Mouse (Mus musculus) liver, embryonic 11.5 days (tissue): ENCODE measurements around the gene Cckbr. TPM values are rescaled to one million over a fixed set of nuclear protein-coding genes. Genes with fewer than 3 reads are reported as not detected.

ENCODE experiments used
- ATAC-seq: fragments of 200-750 bp; cut with Nextera tagmentation; replicated peaks from 2 replicates; pipeline ENCODE4 v1.8.0; 2017; ENCODE audit warnings: moderate number of reproducible peaks, mild to moderate bottlenecking, moderate TSS enrichment, moderate library complexity; ENCODE audit not compliant: low FRiP score
- DNase-seq: peaks from one replicate; pipeline ENCODE4 v3.0.0-alpha.2; 2017; ENCODE audit warnings: low spot score
- H3K27ac ChIP-seq: fragments of 300-500 bp; sonication (generic); 2 replicates; pipeline ENCODE4 v1.5.1; 2014; ENCODE audit warnings: mild to moderate bottlenecking, low read depth, low read length, control low read depth
- H3K27me3 ChIP-seq: fragments of 300-500 bp; sonication (generic); replicated peaks from 2 replicates; pipeline ENCODE4 v1.6.1; 2014; ENCODE audit warnings: low read length, mixed read lengths; ENCODE audit not compliant: control insufficient read depth, insufficient read depth
- H3K36me3 ChIP-seq: fragments of 300-500 bp; sonication (generic); 2 replicates; pipeline ENCODE4 v1.6.1; 2014; ENCODE audit warnings: mild to moderate bottlenecking, low read length, moderate library complexity, mixed read lengths; ENCODE audit not compliant: control insufficient read depth, insufficient read depth
- H3K4me1 ChIP-seq: fragments of 300-500 bp; sonication (generic); replicated peaks from 2 replicates; pipeline ENCODE4 v1.6.1; 2014; ENCODE audit warnings: low read length, mixed read lengths; ENCODE audit not compliant: control insufficient read depth, insufficient read depth
- H3K4me2 ChIP-seq: fragments of 300-500 bp; sonication (generic); 2 replicates; pipeline ENCODE4 v1.6.1; 2014; ENCODE audit warnings: mild to moderate bottlenecking, control low read depth, moderate library complexity
- H3K4me3 ChIP-seq: fragments of 300-500 bp; sonication (generic); 2 replicates; pipeline ENCODE4 v1.5.1; 2014; ENCODE audit warnings: low read depth, low read length, control low read depth
- H3K9ac ChIP-seq: fragments of 300-500 bp; sonication (generic); 2 replicates; pipeline ENCODE4 v1.6.1; 2014; ENCODE audit warnings: low read depth, low read length, control low read depth
- H3K9me3 ChIP-seq: fragments of 300-500 bp; sonication (generic); 2 replicates; pipeline ENCODE4 v1.6.1; 2016; ENCODE audit warnings: low read length, inconsistent platforms, mixed read lengths; ENCODE audit not compliant: control insufficient read depth
- WGBS: fragments of 180-500 bp; shearing (Covaris S2); extraction: QIAGEN DNeasy Blood & Tissue Kit; methylation state at CpG from one replicate; pipeline ENCODE4 v1.1.7; 2014; 5-methylcytosine and 5-hydroxymethylcytosine counted together
- polyA plus RNA-seq: library from polyadenylated mRNA; unstranded; fragments of >200 nt; fragmentation: Nextera tagmentation; extraction: Ambion mirVana; gene quantifications from 2 replicates; pipeline ENCODE4 v1.2.1, GENCODE M21; 2014

The Cckbr gene
- polyA plus RNA-seq, 1 experiment from 2014 or later: 0.05 TPM

DNA sequence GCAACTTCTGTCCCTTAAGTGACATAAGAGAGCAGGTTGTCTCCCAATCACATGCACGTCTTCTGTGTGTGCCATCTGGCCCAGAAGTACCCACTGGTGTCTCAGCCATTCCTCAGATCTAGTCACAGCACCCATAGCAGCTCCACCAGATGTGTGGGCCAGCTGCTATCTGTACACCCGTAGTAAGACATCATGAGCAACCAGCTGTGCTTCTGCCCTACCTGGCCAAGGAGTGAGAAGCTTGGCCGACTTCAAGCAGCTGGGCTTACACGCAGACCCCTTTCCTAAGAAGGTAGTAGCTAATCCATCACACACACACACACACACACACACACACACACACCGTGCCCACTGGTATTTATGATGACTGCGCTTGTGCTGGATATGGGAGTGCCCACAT, 53.7 kb downstream of the Cckbr start:
- whole genome bisulfite sequencing: 77% methylated on average over 6 of the region's 6 CpGs
- peaks cover 5% of the 10 kb centered on the region for H3K4me1 ChIP-seq
- H3K4me3 ChIP-seq: no peak overlapping the region
- no peak for ATAC-seq
- no peak overlapping the region for H3K27ac ChIP-seq
- H3K27me3 ChIP-seq: peaks cover 17% of the 10 kb centered on the region
- no peaks in the 10 kb centered on the region for H3K9me3 ChIP-seq
- no peak for DNase-seq
- H3K4me2 ChIP-seq: no peak overlapping the region
- no peaks in the 10 kb centered on the region for H3K36me3 ChIP-seq
- H3K9ac ChIP-seq: no peak overlapping the region

DNA sequence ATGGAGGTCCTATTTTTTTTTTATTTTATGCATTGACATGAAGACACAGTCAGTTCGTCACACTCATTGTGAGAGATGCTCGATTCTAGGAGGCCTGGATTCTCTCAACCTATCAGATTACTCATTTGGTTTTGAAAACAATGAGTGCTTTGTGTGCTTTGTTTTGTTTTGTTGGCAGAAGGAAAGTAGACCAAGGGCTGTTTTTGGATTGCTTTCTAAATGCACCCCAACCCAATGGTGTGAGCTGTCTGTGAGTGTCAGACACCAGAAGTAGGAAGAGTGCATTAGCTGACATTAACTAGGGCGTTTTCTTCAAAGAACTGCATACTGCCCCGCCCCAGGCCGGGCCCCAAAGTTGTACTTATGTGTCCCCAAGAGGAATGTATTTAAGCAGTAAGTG, 54.5 kb downstream of the Cckbr start:
- 76% methylated on average over 5 of the region's 5 CpGs for whole genome bisulfite sequencing
- Histone ChIP-seq H3K9ac (no peak overlapping the region), H3K4me2 (no peak overlapping the region), H3K9me3 (no peaks in the 10 kb centered on the region), H3K27me3 (peaks cover 17% of the 10 kb centered on the region), H3K4me3 (no peak overlapping the region), H3K4me1 (peaks cover 5% of the 10 kb centered on the region), H3K36me3 (no peaks in the 10 kb centered on the region), H3K27ac (no peak overlapping the region)
- no peak for ATAC-seq
- DNase-seq: no peak

GRCm38 (mm10) chr7:105480561-105481504, 55.3 kb downstream of the Cckbr start:
- WGBS: 67% methylated on average over 23 of the region's 23 CpGs
- Histone ChIP-seq H3K36me3 (no peaks in the 10 kb centered on the region), H3K4me2 (peak overlapping the region; percentile 81), H3K4me3 (peak overlapping the region; percentile 48), H3K27ac (no peak overlapping the region), H3K27me3 (peaks cover 17% of the 10 kb centered on the region), H3K9ac (no peak overlapping the region), H3K4me1 (peaks cover 5% of the 10 kb centered on the region), H3K9me3 (no peaks in the 10 kb centered on the region)
- DNase-seq (no peak), ATAC-seq (no peak)

GRCm38 (mm10) chr7:105481505-105482411, 56.2 kb downstream of the Cckbr start, which contains the start of gene Cavin3:
Gene Cavin3 (minus strand): TSS chr7:105482300.
- peaks cover 17% of the 10 kb centered on the region for H3K27me3 ChIP-seq
- DNase-seq: peak; percentile 71
- peak within 1 kb of the TSS; percentile 48 for H3K4me3 ChIP-seq
- H3K9ac ChIP-seq: peak within 1 kb of the TSS; percentile 60
- no peak within 1 kb of the TSS for H3K27ac ChIP-seq
- WGBS: 5% methylated on average over 61 of the region's 63 CpGs
- peak within 1 kb of the TSS; percentile 81 for H3K4me2 ChIP-seq
- H3K36me3 ChIP-seq: no peaks in the 10 kb centered on the region
- no peaks in the 10 kb centered on the region for H3K9me3 ChIP-seq
- peaks cover 5% of the 10 kb centered on the region for H3K4me1 ChIP-seq
- ATAC-seq: peak; percentile 66

DNA sequence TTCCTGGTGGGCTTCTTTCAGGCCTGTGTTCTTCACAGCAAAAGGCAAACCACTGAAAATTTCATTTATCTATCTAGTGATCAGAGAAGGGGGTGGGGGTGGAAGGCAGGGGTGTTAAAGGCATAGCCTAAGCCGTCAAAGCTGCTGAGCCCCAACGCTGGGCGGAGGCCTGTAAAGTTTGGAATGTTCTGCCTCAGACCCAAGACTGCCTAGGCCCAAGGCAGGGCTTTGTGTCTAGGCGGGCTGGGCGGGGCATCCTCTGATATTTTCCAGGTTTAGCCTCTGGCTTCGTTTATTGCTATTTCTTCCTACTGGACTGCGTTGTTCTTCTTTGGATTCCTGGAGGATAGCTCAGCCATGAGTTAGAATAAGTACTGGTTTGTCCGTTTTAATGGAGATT, 56.9 kb downstream of the Cckbr start:
- H3K36me3 ChIP-seq: no peaks in the 10 kb centered on the region
- H3K27me3 ChIP-seq: peaks cover 17% of the 10 kb centered on the region
- no peaks in the 10 kb centered on the region for H3K9me3 ChIP-seq
- ATAC-seq (0 out of 2 replicates have a peak, but pooled peaks have one; percentile 22), DNase-seq (peak; percentile 38)
- peak overlapping the region; percentile 48 for H3K4me3 ChIP-seq
- peak overlapping the region; percentile 60; the same call in 1 of the 2 replicates for H3K9ac ChIP-seq
- no peak overlapping the region for H3K27ac ChIP-seq
- peak overlapping the region; percentile 81 for H3K4me2 ChIP-seq
- 43% methylated on average over 8 of the region's 8 CpGs for WGBS
- H3K4me1 ChIP-seq: peaks cover 5% of the 10 kb centered on the region

GRCm38 (mm10) chr7:105485029-105485428, 59.5 kb downstream of the Cckbr start:
- H3K27me3 ChIP-seq: peaks cover 17% of the 10 kb centered on the region
- DNase-seq (no peak), ATAC-seq (no peak)
- no peak overlapping the region for H3K4me3 ChIP-seq
- H3K27ac ChIP-seq: no peak overlapping the region
- H3K36me3 ChIP-seq: no peaks in the 10 kb centered on the region
- H3K4me2 ChIP-seq: no peak overlapping the region
- H3K9ac ChIP-seq: no peak overlapping the region
- 71% methylated on average over 5 of the region's 5 CpGs for whole genome bisulfite sequencing
- H3K4me1 ChIP-seq: peaks cover 5% of the 10 kb centered on the region
- H3K9me3 ChIP-seq: no peaks in the 10 kb centered on the region

GRCm38 (mm10) chr7:105487104-105487876, 61.8 kb downstream of the Cckbr start:
- DNase-seq: no peak
- Histone ChIP-seq H3K4me2 (no peak overlapping the region), H3K4me1 (no peaks in the 10 kb centered on the region; the same call in 1 of the 2 replicates), H3K27ac (no peak overlapping the region), H3K27me3 (no peaks in the 10 kb centered on the region), H3K4me3 (no peak overlapping the region), H3K9me3 (no peaks in the 10 kb centered on the region), H3K36me3 (no peaks in the 10 kb centered on the region), H3K9ac (no peak overlapping the region)
- ATAC-seq: no peak
- 73% methylated on average over 6 of the region's 6 CpGs for WGBS

DNA sequence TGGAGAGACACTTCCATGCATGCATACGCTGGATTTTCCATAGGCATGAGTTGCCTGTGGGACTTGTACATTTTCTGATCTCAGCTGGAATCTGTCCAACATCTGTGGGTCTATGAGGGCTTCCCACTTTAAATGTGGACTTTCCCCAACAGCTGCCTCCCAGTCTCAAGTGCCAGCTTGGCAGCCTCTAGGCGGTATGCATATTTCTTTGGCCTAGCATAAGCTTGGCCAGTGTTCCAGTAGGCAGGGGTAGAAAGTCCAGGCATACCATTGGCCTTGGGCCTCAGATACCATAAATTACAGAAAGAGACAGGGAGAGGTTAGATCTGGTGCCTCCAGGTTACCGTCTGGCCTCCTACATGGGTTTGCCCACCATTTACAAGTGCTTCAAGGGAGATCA, 72.3 kb downstream of the Cckbr start:
- ATAC-seq (no peak), DNase-seq (no peak)
- Histone ChIP-seq H3K9ac (no peak overlapping the region), H3K27ac (no peak overlapping the region), H3K27me3 (no peaks in the 10 kb centered on the region), H3K36me3 (no peaks in the 10 kb centered on the region), H3K4me1 (no peaks in the 10 kb centered on the region), H3K9me3 (no peaks in the 10 kb centered on the region), H3K4me3 (no peak overlapping the region), H3K4me2 (no peak overlapping the region)
- 88% methylated on average over 3 of the region's 3 CpGs for WGBS
